Comparison of ENCODE assay signal across 9 mouse cellular contexts in the genomic region with DNA sequence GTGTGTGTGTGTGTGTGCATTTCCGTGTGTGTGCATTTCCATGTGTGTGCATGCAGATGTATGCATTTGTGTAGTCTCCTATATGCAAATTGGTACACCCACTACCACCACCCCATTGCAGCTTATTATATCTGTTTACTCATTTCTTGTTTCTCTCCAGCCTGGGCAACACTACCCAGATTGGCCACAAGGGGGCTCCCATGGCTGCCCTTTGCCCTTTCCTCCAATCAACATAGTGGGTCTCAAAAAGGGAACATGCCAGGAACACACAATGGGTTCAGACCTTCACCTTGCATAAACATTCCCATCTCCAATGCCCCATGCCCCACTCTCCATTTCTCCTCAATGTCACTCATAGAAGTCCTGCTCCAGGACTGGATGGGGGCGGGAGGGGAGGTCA. TPM values are rescaled to one million over a fixed set of nuclear protein-coding genes. Genes with fewer than 3 reads are reported as not detected.
DNase-seq lines count a peak whose midpoint lies in the region; ATAC-seq and TF ChIP-seq lines count a peak whose summit lies in the region.
"Had no signal": no experiment of that assay in that cellular context is flagged by ENCODE, and none has a peak within 500 bp of the region (broad histone marks: within the 10 kb centered on the region; RNA-seq: fewer than 3 reads in every experiment).

No protein-coding gene starts in this region.

- H3K9ac ChIP-seq in kidney, embryonic 14.5 days (ENCODE audit: low read depth, low read length), result no peak overlapping the region
- no peak overlapping the region for H3K9ac ChIP-seq in lung, embryonic 14.5 days

- no peaks in the 10 kb centered on the region for H3K27me3 ChIP-seq in kidney, adult 2 months (replicated peaks; ENCODE audit: control insufficient read depth, insufficient read depth, low read length)
- H3K27me3 ChIP-seq in kidney, embryonic 14.5 days (ENCODE audit: control insufficient read depth, insufficient read depth, low read length), result no peaks in the 10 kb centered on the region
- no peaks in the 10 kb centered on the region for H3K27me3 ChIP-seq in embryonic facial prominence, embryonic 10.5 days (replicated peaks; ENCODE audit: low read depth, poor library complexity, severe bottlenecking)
- no peaks in the 10 kb centered on the region for H3K27me3 ChIP-seq in lung, embryonic 14.5 days (ENCODE audit: insufficient read depth, low read length)

- H3K4me1 ChIP-seq in kidney, adult 2 months (ENCODE audit: control insufficient read depth, insufficient read depth, low read length), result no peaks in the 10 kb centered on the region
- no peaks in the 10 kb centered on the region for H3K4me1 ChIP-seq in kidney, embryonic 14.5 days (ENCODE audit: control insufficient read depth, insufficient read depth, low read length)
- H3K4me1 ChIP-seq in embryonic facial prominence, embryonic 10.5 days, result peaks cover 4% of the 10 kb centered on the region; the same call in 1 of the 2 replicates
- no peaks in the 10 kb centered on the region for H3K4me1 ChIP-seq in lung, embryonic 14.5 days (ENCODE audit: insufficient read depth)

- no peak overlapping the region for H3K27ac ChIP-seq in kidney, adult 2 months (ENCODE audit: insufficient read depth, low read depth, low read length)
- H3K27ac ChIP-seq in kidney, embryonic 14.5 days (ENCODE audit: low read depth, low read length), result no peak overlapping the region
- no peak overlapping the region for H3K27ac ChIP-seq in embryonic facial prominence, embryonic 10.5 days (replicated peaks)
- no peak overlapping the region for H3K27ac ChIP-seq in lung, embryonic 14.5 days (ENCODE audit: low read depth)
- H3K27ac ChIP-seq: macrophage had no signal

- H3K36me3 ChIP-seq in kidney, adult 2 months (ENCODE audit: control insufficient read depth, insufficient read depth, low read length), result no peaks in the 10 kb centered on the region
- no peaks in the 10 kb centered on the region for H3K36me3 ChIP-seq in kidney, embryonic 14.5 days (ENCODE audit: control insufficient read depth, insufficient read depth, low read length)
- no peaks in the 10 kb centered on the region for H3K36me3 ChIP-seq in embryonic facial prominence, embryonic 10.5 days (replicated peaks)
- H3K36me3 ChIP-seq in lung, embryonic 14.5 days (ENCODE audit: insufficient read depth), result no peaks in the 10 kb centered on the region

- 62% methylated on average over 2 of the region's 2 CpGs for WGBS in kidney, adult 2 months
- WGBS in kidney, embryonic 14.5 days, result 59% methylated on average over 2 of the region's 2 CpGs
- 72% methylated on average over 2 of the region's 2 CpGs for WGBS in embryonic facial prominence, embryonic 10.5 days
- 43% methylated on average over 2 of the region's 2 CpGs for WGBS in lung, embryonic 14.5 days

- peak; percentile 57 for TF ChIP-seq CTCF in kidney, adult 2 months (conservative IDR thresholded peaks at IDR 0.05; ENCODE audit: insufficient read depth, insufficient read length, low read depth, low read length)
- TF ChIP-seq CTCF in lung, embryonic 14.5 days (IDR thresholded peaks at IDR 0.05; ENCODE audit: low read depth), result peak; percentile 80

- no peak overlapping the region for H3K4me2 ChIP-seq in kidney, embryonic 14.5 days (replicated peaks; ENCODE audit: low read depth, low read length)
- no peak overlapping the region for H3K4me2 ChIP-seq in lung, embryonic 14.5 days

- intact Hi-C loops in left cerebral cortex, postnatal 10 days (cut with DNase I), result no loop called here

- no peak overlapping the region for H3K4me3 ChIP-seq in kidney, adult 2 months (ENCODE audit: insufficient read depth, low read depth, low read length)
- H3K4me3 ChIP-seq in kidney, embryonic 14.5 days (ENCODE audit: low read length), result no peak overlapping the region
- no peak overlapping the region for H3K4me3 ChIP-seq in embryonic facial prominence, embryonic 10.5 days
- no peak overlapping the region for H3K4me3 ChIP-seq in lung, embryonic 14.5 days (ENCODE audit: low read depth, low read length)

- ATAC-seq in kidney, embryonic 14.5 days (ENCODE audit: low FRiP score, low TSS enrichment), result no peak
- ATAC-seq in CD4-positive, CD25-positive, alpha-beta regulatory T cell, adult 4 months, result peak; percentile 38
- ATAC-seq in lung, embryonic 14.5 days (ENCODE audit: insufficient read depth), result no peak

- no peak for TF ChIP-seq POLR2A in kidney, adult 2 months (IDR thresholded peaks at IDR 0.05; ENCODE audit: low read depth, low read length)

- DNase-seq in kidney, adult 2 months, result peak; percentile 32
- DNase-seq in R1 (ENCODE audit: low read depth, low spot score), result peak; percentile 69
- DNase-seq in embryonic facial prominence, embryonic 10.5 days (ENCODE audit: low spot score), result peak; percentile 54
- DNase-seq in lung, embryonic 14.5 days, result peak; percentile 38
- DNase-seq in spleen, postnatal 4 days (ENCODE audit: low spot score in 2 of 2), result peak; percentile 73 to 91
- DNase-seq in left cerebral cortex, postnatal 10 days (ENCODE audit: extremely low spot score in 1 of 2, low spot score in 2 of 2), result no peak

- H3K9me3 ChIP-seq in kidney, embryonic 14.5 days (ENCODE audit: control insufficient read depth, low read length), result no peaks in the 10 kb centered on the region
- H3K9me3 ChIP-seq in embryonic facial prominence, embryonic 10.5 days, result no peaks in the 10 kb centered on the region
- H3K9me3 ChIP-seq in lung, embryonic 14.5 days (ENCODE audit: low read depth, low read length), result no peaks in the 10 kb centered on the region

RNA-seq across cellular contexts. Expression of a gene that starts 24.3 kb away (rescaled TPM):
- 3.2 and 3.3 TPM in 2 replicates for polyA plus RNA-seq in kidney, adult 2 months (2012; rRNA removed)
- 9.6 and 12.7 TPM in 2 replicates for polyA plus RNA-seq in kidney, embryonic 14.5 days (2014; fragmentation: Nextera tagmentation; extraction: Ambion mirVana)
- 10 to 100 TPM in 1 of 2 experiments, 1 to 10 TPM in 1; 4.5 to 10.9 TPM for polyA plus RNA-seq in CD4-positive, CD25-positive, alpha-beta regulatory T cell, adult 4 months (2017; shearing (Covaris generic))
- 16.4 and 16.5 TPM in 2 replicates for polyA plus RNA-seq in embryonic facial prominence, embryonic 10.5 days (2016; fragmentation: Nextera tagmentation; extraction: Ambion mirVana)
- 14.9 and 15.7 TPM in 2 replicates for polyA plus RNA-seq in lung, embryonic 14.5 days (2014; fragmentation: Nextera tagmentation; extraction: Ambion mirVana)
- 1 to 10 TPM; 3.4 to 4.1 TPM for total RNA-seq in left cerebral cortex, postnatal 10 days (2021)

Comparison
In these comparisons a context has a peak if more than half of its experiments do, and no peak if none do; other contexts are left out.
1. DNase-seq: peak in kidney, adult 2 months (single experiment), R1 (single experiment), embryonic facial prominence, embryonic 10.5 days (single experiment), lung, embryonic 14.5 days (single experiment) and spleen, postnatal 4 days (2 of 2); none in left cerebral cortex, postnatal 10 days (0 of 2).